Mouse (Mus musculus): Measurements from ENCODE around the gene Bend7. TPM values are rescaled to one million over a fixed set of nuclear protein-coding genes. Genes with fewer than 3 reads are reported as not detected.

Bend7 gene
- polyA plus RNA-seq, 1 experiment from 2014 or later = 6.2 TPM

GRCm38 (mm10) chr2:4816308-4816707 is 98.7 kb downstream of the Bend7 start:
- Histone ChIP-seq H3K27ac (ENCODE audit: low read length) (no peak overlapping the region), H3K9me3 (ENCODE audit: low read length) (no peaks in the 10 kb centered on the region), H3K4me1 (ENCODE audit: insufficient read depth, low read length) (0 out of 2 replicates have a peak, but pooled peaks cover 5% of the 10 kb centered on the region), H3K9ac (replicated peaks; ENCODE audit: low read length) (no peak overlapping the region), H3K4me2 (replicated peaks; ENCODE audit: low read depth, low read length) (no peak overlapping the region), H3K4me3 (ENCODE audit: low read length) (no peak overlapping the region), H3K36me3 (ENCODE audit: insufficient read depth, low read length) (no peaks in the 10 kb centered on the region), H3K27me3 (ENCODE audit: insufficient read depth, low read length) (no peaks in the 10 kb centered on the region)
- no peak for ATAC-seq (ENCODE audit: low FRiP score, low TSS enrichment)
- WGBS = 59% methylated on average over 5 of the region's 5 CpGs

DNA sequence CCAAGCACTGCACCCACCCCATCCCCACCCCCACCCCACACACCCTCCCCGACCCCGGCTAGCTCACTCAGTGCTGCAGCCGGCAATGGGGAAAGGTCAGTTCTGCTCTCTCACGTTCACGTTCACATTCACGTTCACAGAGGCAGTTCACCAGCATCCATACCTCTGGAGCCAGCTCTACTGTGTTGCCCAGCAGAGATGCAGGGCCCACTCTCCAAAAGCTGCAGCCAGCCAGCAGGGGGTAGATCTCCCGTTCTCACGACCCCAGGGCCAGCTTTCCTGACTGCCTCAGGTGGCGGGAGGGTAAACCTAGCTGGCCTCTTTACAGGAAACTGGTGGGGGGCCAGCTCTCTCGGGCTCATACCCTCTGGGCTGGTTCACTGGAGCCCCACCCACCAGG is 100.0 kb downstream of the Bend7 start:
- 3% methylated on average over 10 of the region's 10 CpGs for WGBS
- H3K27me3 ChIP-seq (ENCODE audit: insufficient read depth, low read length) = no peaks in the 10 kb centered on the region
- H3K4me2 ChIP-seq (replicated peaks; ENCODE audit: low read depth, low read length) = 0 out of 2 replicates have a peak overlapping the region, but pooled peaks have one; percentile 10
- 0 out of 2 replicates have a peak, but pooled peaks cover 5% of the 10 kb centered on the region for H3K4me1 ChIP-seq (ENCODE audit: insufficient read depth, low read length)
- H3K9me3 ChIP-seq (ENCODE audit: low read length) = no peaks in the 10 kb centered on the region
- H3K36me3 ChIP-seq (ENCODE audit: insufficient read depth, low read length) = no peaks in the 10 kb centered on the region
- no peak overlapping the region for H3K27ac ChIP-seq (ENCODE audit: low read length)
- no peak overlapping the region for H3K9ac ChIP-seq (replicated peaks; ENCODE audit: low read length)
- no peak overlapping the region for H3K4me3 ChIP-seq (ENCODE audit: low read length)
- ATAC-seq (ENCODE audit: low FRiP score, low TSS enrichment) = peak; percentile 23; the same call in 1 of the 2 replicates

DNA sequence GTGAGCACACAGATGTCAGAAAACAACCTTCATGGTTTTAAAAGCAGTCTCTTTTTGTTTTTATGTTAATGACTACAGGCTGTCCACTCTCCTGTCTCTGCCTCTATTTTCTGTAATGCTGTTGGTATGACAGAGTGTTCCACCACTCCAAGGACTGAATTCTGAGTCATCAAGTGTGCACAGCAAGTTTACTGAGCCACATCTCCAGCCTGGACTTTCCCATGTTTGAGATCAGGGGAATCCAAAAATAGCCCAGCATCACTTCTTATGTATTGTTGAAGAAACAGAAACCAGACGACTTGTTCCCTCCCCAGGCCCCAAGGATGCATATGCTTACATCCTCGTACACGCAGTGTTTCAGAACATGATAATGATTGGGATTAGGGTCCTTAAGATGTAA is 102.6 kb downstream of the Bend7 start:
- H3K9ac ChIP-seq (replicated peaks; ENCODE audit: low read length) = no peak overlapping the region
- no peak overlapping the region for H3K4me3 ChIP-seq (ENCODE audit: low read length)
- no peaks in the 10 kb centered on the region for H3K9me3 ChIP-seq (ENCODE audit: low read length)
- no peak for ATAC-seq (ENCODE audit: low FRiP score, low TSS enrichment)
- H3K36me3 ChIP-seq (ENCODE audit: insufficient read depth, low read length) = no peaks in the 10 kb centered on the region
- H3K27me3 ChIP-seq (ENCODE audit: insufficient read depth, low read length) = no peaks in the 10 kb centered on the region
- WGBS = 85% methylated on average over 3 of the region's 3 CpGs
- H3K4me2 ChIP-seq (replicated peaks; ENCODE audit: low read depth, low read length) = no peak overlapping the region
- no peak overlapping the region for H3K27ac ChIP-seq (ENCODE audit: low read length)
- H3K4me1 ChIP-seq (ENCODE audit: insufficient read depth, low read length) = 0 out of 2 replicates have a peak, but pooled peaks cover 5% of the 10 kb centered on the region

- no peak overlapping the region for H3K4me2 ChIP-seq (replicated peaks; ENCODE audit: low read depth, low read length)
- H3K27me3 ChIP-seq (ENCODE audit: insufficient read depth, low read length) = no peaks in the 10 kb centered on the region
- WGBS = 65% methylated on average over 9 of the region's 9 CpGs
- no peak overlapping the region for H3K27ac ChIP-seq (ENCODE audit: low read length)
- H3K4me3 ChIP-seq (ENCODE audit: low read length) = no peak overlapping the region
- no peak overlapping the region for H3K9ac ChIP-seq (replicated peaks; ENCODE audit: low read length)
- no peak for ATAC-seq (ENCODE audit: low FRiP score, low TSS enrichment)
- H3K9me3 ChIP-seq (ENCODE audit: low read length) = no peaks in the 10 kb centered on the region
- H3K4me1 ChIP-seq (ENCODE audit: insufficient read depth, low read length) = no peaks in the 10 kb centered on the region; the same call in 1 of the 2 replicates
- no peaks in the 10 kb centered on the region for H3K36me3 ChIP-seq (ENCODE audit: insufficient read depth, low read length)
Observed at GRCm38 (mm10) chr2:4824067-4824466, 106.4 kb downstream of the Bend7 start.

- peaks cover 4% of the 10 kb centered on the region for H3K4me1 ChIP-seq (ENCODE audit: insufficient read depth, low read length)
- H3K9ac ChIP-seq (replicated peaks; ENCODE audit: low read length) = no peak overlapping the region
- no peaks in the 10 kb centered on the region for H3K27me3 ChIP-seq (ENCODE audit: insufficient read depth, low read length)
- H3K36me3 ChIP-seq (ENCODE audit: insufficient read depth, low read length) = no peaks in the 10 kb centered on the region
- ATAC-seq (ENCODE audit: low FRiP score, low TSS enrichment) = no peak
- H3K4me2 ChIP-seq (replicated peaks; ENCODE audit: low read depth, low read length) = no peak overlapping the region
- no peak overlapping the region for H3K4me3 ChIP-seq (ENCODE audit: low read length)
- H3K9me3 ChIP-seq (ENCODE audit: low read length) = no peaks in the 10 kb centered on the region
- 84% methylated on average over 5 of the region's 5 CpGs for WGBS
- H3K27ac ChIP-seq (ENCODE audit: low read length) = no peak overlapping the region
Observed at GRCm38 (mm10) chr2:4828032-4828431, 110.4 kb downstream of the Bend7 start.

- WGBS = 86% methylated on average over 6 of the region's 6 CpGs
Observed at GRCm38 (mm10) chr2:4828446-4828997, 110.9 kb downstream of the Bend7 start.

DNA sequence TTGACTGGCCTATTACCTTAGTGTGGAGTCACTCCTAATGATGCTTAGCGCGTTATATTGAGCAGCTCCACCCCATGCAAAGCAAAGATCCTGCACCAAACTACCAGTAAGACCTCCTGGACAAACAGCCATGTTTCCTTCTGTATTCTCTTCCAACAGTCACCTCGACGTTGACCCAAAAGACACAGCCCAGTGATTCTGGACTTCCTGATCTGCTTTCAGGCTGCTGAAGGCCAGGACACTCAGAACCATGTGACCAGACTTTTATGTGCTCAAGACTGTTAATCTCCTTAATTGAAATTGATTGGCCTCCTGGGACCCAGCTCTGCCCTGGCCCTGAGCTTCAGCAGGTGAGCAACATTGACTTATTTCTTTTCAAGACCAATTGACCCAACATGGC is 111.4 kb downstream of the Bend7 start:
- H3K27me3 ChIP-seq (ENCODE audit: insufficient read depth, low read length) = no peaks in the 10 kb centered on the region
- 52% methylated on average over 4 of the region's 4 CpGs for WGBS
- H3K4me3 ChIP-seq (ENCODE audit: low read length) = no peak overlapping the region
- no peak for ATAC-seq (ENCODE audit: low FRiP score, low TSS enrichment)
- H3K27ac ChIP-seq (ENCODE audit: low read length) = peak overlapping the region; percentile 43
- H3K9ac ChIP-seq (replicated peaks; ENCODE audit: low read length) = no peak overlapping the region
- no peaks in the 10 kb centered on the region for H3K9me3 ChIP-seq (ENCODE audit: low read length)
- H3K4me2 ChIP-seq (replicated peaks; ENCODE audit: low read depth, low read length) = no peak overlapping the region
- no peaks in the 10 kb centered on the region for H3K36me3 ChIP-seq (ENCODE audit: insufficient read depth, low read length)
- peaks cover 4% of the 10 kb centered on the region for H3K4me1 ChIP-seq (ENCODE audit: insufficient read depth, low read length)

More at GRCm38 (mm10) chr2:4828446-4828997, 110.9 kb downstream of the Bend7 start:
- no peaks in the 10 kb centered on the region for H3K9me3 ChIP-seq (ENCODE audit: low read length)
- H3K27me3 ChIP-seq (ENCODE audit: insufficient read depth, low read length) = no peaks in the 10 kb centered on the region
- no peaks in the 10 kb centered on the region for H3K36me3 ChIP-seq (ENCODE audit: insufficient read depth, low read length)
- peaks cover 4% of the 10 kb centered on the region for H3K4me1 ChIP-seq (ENCODE audit: insufficient read depth, low read length)
- no peak overlapping the region for H3K4me3 ChIP-seq (ENCODE audit: low read length)
- H3K4me2 ChIP-seq (replicated peaks; ENCODE audit: low read depth, low read length) = no peak overlapping the region
- no peak for ATAC-seq (ENCODE audit: low FRiP score, low TSS enrichment)
- H3K9ac ChIP-seq (replicated peaks; ENCODE audit: low read length) = no peak overlapping the region
- H3K27ac ChIP-seq (ENCODE audit: low read length) = no peak overlapping the region

DNA sequence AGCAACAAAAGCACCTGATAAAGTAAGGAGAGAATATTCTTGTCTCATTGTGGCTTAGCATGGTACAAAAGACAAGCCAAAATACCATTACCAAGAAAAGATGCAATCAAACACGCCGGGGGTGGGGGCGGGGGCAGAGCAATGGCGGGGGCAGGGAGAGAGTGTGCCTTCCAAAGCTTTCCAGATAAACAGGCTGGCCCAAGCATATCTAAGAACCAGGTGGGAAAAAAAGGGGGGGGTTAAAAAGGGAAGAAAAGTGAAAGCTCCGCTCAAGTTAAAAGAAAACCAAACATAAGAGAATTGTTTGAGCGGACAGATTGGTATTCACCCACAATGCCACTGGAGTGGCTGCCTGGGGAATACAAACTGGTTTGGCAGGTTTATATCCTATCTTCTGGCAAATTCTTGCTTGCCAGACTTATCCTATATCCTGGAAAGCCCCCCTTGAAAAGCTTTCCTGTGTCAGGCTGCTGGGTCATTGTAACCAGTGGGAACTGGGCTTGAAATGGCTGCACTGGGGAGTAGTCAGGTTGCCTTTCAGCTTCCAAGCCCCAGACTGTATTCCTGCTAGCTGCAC is 111.9 kb downstream of the Bend7 start:
- Histone ChIP-seq H3K4me3 (ENCODE audit: low read length) (no peak overlapping the region), H3K9ac (replicated peaks; ENCODE audit: low read length) (no peak overlapping the region), H3K27me3 (ENCODE audit: insufficient read depth, low read length) (no peaks in the 10 kb centered on the region), H3K36me3 (ENCODE audit: insufficient read depth, low read length) (no peaks in the 10 kb centered on the region), H3K4me1 (ENCODE audit: insufficient read depth, low read length) (peaks cover 4% of the 10 kb centered on the region), H3K27ac (ENCODE audit: low read length) (peak overlapping the region; percentile 44), H3K4me2 (replicated peaks; ENCODE audit: low read depth, low read length) (no peak overlapping the region), H3K9me3 (ENCODE audit: low read length) (no peaks in the 10 kb centered on the region)
- 67% methylated on average over 6 of the region's 6 CpGs for WGBS
- ATAC-seq (ENCODE audit: low FRiP score, low TSS enrichment) = no peak

- no peak overlapping the region for H3K27ac ChIP-seq (ENCODE audit: low read length)
- H3K9me3 ChIP-seq (ENCODE audit: low read length) = no peaks in the 10 kb centered on the region
- H3K4me3 ChIP-seq (ENCODE audit: low read length) = no peak overlapping the region
- no peak overlapping the region for H3K9ac ChIP-seq (replicated peaks; ENCODE audit: low read length)
- 56% methylated on average over 4 of the region's 4 CpGs for WGBS
- H3K4me2 ChIP-seq (replicated peaks; ENCODE audit: low read depth, low read length) = no peak overlapping the region
- peaks cover 4% of the 10 kb centered on the region for H3K4me1 ChIP-seq (ENCODE audit: insufficient read depth, low read length)
- no peaks in the 10 kb centered on the region for H3K36me3 ChIP-seq (ENCODE audit: insufficient read depth, low read length)
- ATAC-seq (ENCODE audit: low FRiP score, low TSS enrichment) = no peak
- no peaks in the 10 kb centered on the region for H3K27me3 ChIP-seq (ENCODE audit: insufficient read depth, low read length)
Observed at GRCm38 (mm10) chr2:4831493-4831892, 113.9 kb downstream of the Bend7 start.

GRCm38 (mm10) chr2:4832166-4832565 is 114.5 kb downstream of the Bend7 start:
- H3K36me3 ChIP-seq (ENCODE audit: insufficient read depth, low read length) = no peaks in the 10 kb centered on the region
- 78% methylated on average over 4 of the region's 4 CpGs for WGBS
- H3K4me1 ChIP-seq (ENCODE audit: insufficient read depth, low read length) = peaks cover 4% of the 10 kb centered on the region
- H3K27me3 ChIP-seq (ENCODE audit: insufficient read depth, low read length) = no peaks in the 10 kb centered on the region
- H3K4me3 ChIP-seq (ENCODE audit: low read length) = no peak overlapping the region
- H3K9me3 ChIP-seq (ENCODE audit: low read length) = no peaks in the 10 kb centered on the region
- H3K9ac ChIP-seq (replicated peaks; ENCODE audit: low read length) = no peak overlapping the region
- no peak overlapping the region for H3K4me2 ChIP-seq (replicated peaks; ENCODE audit: low read depth, low read length)
- ATAC-seq (ENCODE audit: low FRiP score, low TSS enrichment) = no peak
- no peak overlapping the region for H3K27ac ChIP-seq (ENCODE audit: low read length)

Measured in kidney, embryonic 16.5 days (tissue).